Mouse (Mus musculus) hindbrain, embryonic 16.5 days (tissue): ENCODE results near the gene Zc3h12d. TPM values are rescaled to one million over a fixed set of nuclear protein-coding genes. Genes with fewer than 3 reads are reported as not detected.

Experiments used
- ATAC-seq: fragments of 200-750 bp; cut with Nextera tagmentation; 2 replicates; pipeline ENCODE4 v1.8.0; 2017; ENCODE audit warnings: moderate TSS enrichment, moderate library complexity
- H3K27ac ChIP-seq: fragments of 300-500 bp; sonication (generic); 2 replicates; pipeline ENCODE4 v1.5.1; 2014; ENCODE audit warnings: low read depth, mild to moderate bottlenecking, control low read depth, low read length, moderate library complexity
- H3K27me3 ChIP-seq: fragments of 300-500 bp; sonication (generic); replicated peaks from 2 replicates; pipeline ENCODE4 v1.6.1; 2014; ENCODE audit warnings: low read length; ENCODE audit not compliant: control insufficient read depth, insufficient read depth
- H3K36me3 ChIP-seq: fragments of 300-500 bp; sonication (generic); 2 replicates; pipeline ENCODE4 v1.6.1; 2014; ENCODE audit warnings: mild to moderate bottlenecking, low read length, moderate library complexity, mixed read lengths; ENCODE audit not compliant: control insufficient read depth, insufficient read depth
- H3K4me1 ChIP-seq: fragments of 300-500 bp; sonication (generic); 2 replicates; pipeline ENCODE4 v1.6.1; 2014; ENCODE audit warnings: low read depth, low read length; ENCODE audit not compliant: control insufficient read depth, insufficient read depth
- H3K4me2 ChIP-seq: fragments of 300-500 bp; sonication (generic); 2 replicates; pipeline ENCODE4 v1.6.1; 2014; ENCODE audit warnings: mild to moderate bottlenecking, low read length, control low read depth, moderate library complexity
- H3K4me3 ChIP-seq: fragments of 300-500 bp; sonication (generic); 2 replicates; pipeline ENCODE4 v1.5.1; 2014; ENCODE audit warnings: mild to moderate bottlenecking, low read length, control low read depth, moderate library complexity
- H3K9ac ChIP-seq: fragments of 300-500 bp; sonication (generic); 2 replicates; pipeline ENCODE4 v1.6.1; 2014; ENCODE audit warnings: low read depth, mild to moderate bottlenecking, control low read depth, low read length, moderate library complexity
- H3K9me3 ChIP-seq: fragments of 300-500 bp; sonication (generic); 2 replicates; pipeline ENCODE4 v1.6.1; 2014; ENCODE audit warnings: mild to moderate bottlenecking, low read length, moderate library complexity; ENCODE audit not compliant: control insufficient read depth
- WGBS: fragments of 180-500 bp; shearing (Covaris S2); extraction: QIAGEN DNeasy Blood & Tissue Kit; methylation state at CpG from one replicate; pipeline ENCODE4 v1.1.7; 2014; 5-methylcytosine and 5-hydroxymethylcytosine counted together
- polyA plus RNA-seq: library from polyadenylated mRNA; unstranded; fragments of >200 nt; fragmentation: Nextera tagmentation; extraction: Ambion mirVana; gene quantifications from 2 replicates; pipeline ENCODE4 v1.2.1, GENCODE M21; 2015

Zc3h12d gene
- 0.15 and 0.21 TPM in 2 replicates for polyA plus RNA-seq

DNA sequence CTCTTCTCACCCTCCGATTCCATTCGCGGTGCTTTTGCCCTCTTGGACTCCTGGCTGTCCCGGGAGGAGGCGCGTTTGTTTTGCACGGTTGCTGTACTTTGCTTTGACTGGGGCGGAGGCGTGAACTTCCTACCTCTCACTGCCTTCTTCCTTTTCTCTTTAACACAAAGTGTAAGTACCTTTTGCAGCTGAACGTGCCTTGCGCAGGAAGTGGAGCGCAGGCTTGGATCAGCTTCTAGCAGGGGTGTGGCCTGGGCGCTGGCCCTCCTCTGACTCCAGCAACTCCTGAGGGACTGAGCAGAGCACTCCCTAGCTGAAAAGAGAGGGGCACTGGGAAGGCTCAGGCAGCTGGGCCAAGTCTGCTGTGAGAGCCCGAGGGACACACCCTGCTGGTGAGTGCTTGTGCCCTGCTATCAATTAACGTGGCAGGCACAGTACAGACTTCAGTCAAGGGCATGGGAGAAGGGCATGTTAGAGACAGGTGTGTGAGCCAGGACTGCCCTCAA, at the start of gene Zc3h12d:
Zc3h12d (plus strand) TSS at position 300 of the 506 bp plus-strand sequence.
- 0 out of 2 replicates have a peak, but pooled peaks have one; percentile 17 for ATAC-seq
- peak within 1 kb of the TSS; percentile 45 for H3K4me2 ChIP-seq
- 8% methylated on average over 15 of the region's 15 CpGs for WGBS

DNA sequence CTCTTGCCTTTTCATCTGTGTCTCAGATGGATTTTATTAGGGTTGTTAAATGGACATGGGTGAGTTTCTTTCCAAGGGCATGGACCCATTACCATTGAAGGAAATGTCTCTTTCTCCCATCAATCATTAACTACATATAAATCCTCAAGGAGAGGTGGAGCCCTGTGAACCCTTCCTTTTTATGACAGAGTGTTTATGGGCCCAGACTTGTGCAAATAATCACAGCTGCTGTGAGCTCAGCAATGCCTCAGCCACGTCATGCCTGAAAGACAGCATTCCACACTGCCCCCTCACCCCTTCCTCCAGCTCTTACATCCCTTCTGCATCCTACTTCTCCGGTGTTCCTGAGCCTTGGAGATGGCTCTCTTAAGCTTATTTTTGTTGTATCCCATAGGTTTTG, 45.0 kb upstream of the Zc3h12d start:
- ATAC-seq = no peak
- H3K36me3 ChIP-seq = peaks cover 4% of the 10 kb centered on the region; the same call in 1 of the 2 replicates
- no peak overlapping the region for H3K9ac ChIP-seq
- H3K4me3 ChIP-seq = no peak overlapping the region
- H3K9me3 ChIP-seq = no peaks in the 10 kb centered on the region
- H3K27ac ChIP-seq = no peak overlapping the region
- H3K4me1 ChIP-seq = peaks cover 7% of the 10 kb centered on the region
- no peak overlapping the region for H3K4me2 ChIP-seq
- no peaks in the 10 kb centered on the region for H3K27me3 ChIP-seq
- 46% methylated on average over 2 of the region's 2 CpGs for WGBS

More for the DNA sequence above, at the start of gene Zc3h12d:
- H3K4me1 ChIP-seq = peaks cover 7% of the 10 kb centered on the region
- H3K27ac ChIP-seq = no peak within 1 kb of the TSS
- peak within 1 kb of the TSS; percentile 4; the same call in 1 of the 2 replicates for H3K9ac ChIP-seq
- no peaks in the 10 kb centered on the region for H3K9me3 ChIP-seq
- H3K36me3 ChIP-seq = no peaks in the 10 kb centered on the region
- no peaks in the 10 kb centered on the region for H3K27me3 ChIP-seq
- peak within 1 kb of the TSS; percentile 1; the same call in 1 of the 2 replicates for H3K4me3 ChIP-seq

DNA sequence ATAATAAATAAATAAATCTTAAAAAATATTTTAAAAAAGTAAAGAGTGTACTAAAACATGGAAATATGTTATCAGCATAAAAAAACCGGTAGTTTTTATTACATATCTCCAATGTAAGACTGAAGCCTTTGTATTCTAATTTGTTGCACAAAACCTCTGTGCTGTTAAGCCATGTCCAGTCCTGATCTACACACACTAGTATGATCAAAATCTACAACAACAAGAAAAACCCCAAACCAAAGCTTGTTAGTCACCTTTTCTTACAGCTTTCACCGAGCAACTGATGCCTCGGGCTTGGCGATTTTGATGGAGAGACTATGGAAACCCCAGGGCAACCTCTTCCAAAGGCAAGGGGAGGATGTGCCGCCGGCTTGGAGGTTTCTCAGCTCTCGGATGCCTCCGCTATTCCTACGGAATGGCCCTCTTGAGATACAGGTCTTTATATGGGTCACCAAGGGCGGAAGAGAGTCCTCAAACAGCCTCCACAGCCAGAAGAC, 40.0 kb upstream of the Zc3h12d start:
- peak; percentile 68 for ATAC-seq
- peaks cover 17% of the 10 kb centered on the region for H3K4me1 ChIP-seq
- H3K27ac ChIP-seq = peak overlapping the region; percentile 60; the same call in 1 of the 2 replicates
- H3K9me3 ChIP-seq = no peaks in the 10 kb centered on the region
- WGBS = 0% methylated on average over 10 of the region's 10 CpGs
- H3K4me3 ChIP-seq = peak overlapping the region; percentile 61
- H3K27me3 ChIP-seq = no peaks in the 10 kb centered on the region
- peaks cover 10% of the 10 kb centered on the region for H3K36me3 ChIP-seq
- H3K9ac ChIP-seq = peak overlapping the region; percentile 92
- peak overlapping the region; percentile 61 for H3K4me2 ChIP-seq

DNA sequence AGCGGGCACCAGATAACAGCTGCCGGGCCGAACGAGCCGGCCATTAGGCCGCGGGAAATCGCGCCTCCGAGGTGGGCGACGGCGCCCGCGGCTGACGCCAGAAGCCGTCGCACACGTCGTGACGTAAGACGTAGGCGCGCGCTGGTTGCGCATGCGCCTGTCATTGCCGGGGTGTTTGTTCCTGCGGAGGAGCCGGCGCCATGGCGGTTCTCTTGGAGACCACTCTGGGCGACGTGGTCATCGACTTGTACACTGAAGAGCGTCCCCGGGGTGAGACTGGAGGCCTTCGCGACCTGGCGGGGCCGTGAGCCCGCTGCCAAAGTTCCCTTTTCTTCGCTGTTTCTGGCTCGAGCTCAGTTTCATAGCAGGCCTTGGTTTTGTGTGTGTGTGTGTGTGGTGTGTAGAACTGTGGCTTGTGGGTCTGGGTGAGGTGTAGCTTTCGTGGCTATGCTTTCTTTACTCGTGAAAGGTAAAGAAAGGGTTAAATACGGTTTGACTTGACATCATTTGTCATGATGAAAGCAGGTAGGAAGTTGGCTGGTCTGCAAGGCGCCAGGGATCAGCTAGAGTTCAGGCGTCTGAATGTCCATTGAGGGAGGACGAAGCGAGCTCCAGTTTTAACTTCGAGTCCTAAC, 39.4 kb upstream of the Zc3h12d start, which contains the start of the genes Ginm1 and Ppil4:
Ginm1 (minus strand) TSS at position 74 of the 635 bp plus-strand sequence.
Ppil4 (plus strand) TSS at position 141 of the 635 bp plus-strand sequence.
- no peaks in the 10 kb centered on the region for H3K9me3 ChIP-seq
- H3K36me3 ChIP-seq = peaks cover 10% of the 10 kb centered on the region
- peak; percentile 95 for ATAC-seq
- peak within 1 kb of the TSS; percentile 61 for H3K4me3 ChIP-seq
- peak within 1 kb of the TSS; percentile 96 for H3K4me2 ChIP-seq
- peaks cover 17% of the 10 kb centered on the region for H3K4me1 ChIP-seq
- WGBS = under 1% methylated on average over 52 of the region's 52 CpGs
- peak within 1 kb of the TSS; percentile 60; the same call in 1 of the 2 replicates for H3K27ac ChIP-seq
- peak within 1 kb of the TSS; percentile 92 for H3K9ac ChIP-seq
- H3K27me3 ChIP-seq = no peaks in the 10 kb centered on the region

DNA sequence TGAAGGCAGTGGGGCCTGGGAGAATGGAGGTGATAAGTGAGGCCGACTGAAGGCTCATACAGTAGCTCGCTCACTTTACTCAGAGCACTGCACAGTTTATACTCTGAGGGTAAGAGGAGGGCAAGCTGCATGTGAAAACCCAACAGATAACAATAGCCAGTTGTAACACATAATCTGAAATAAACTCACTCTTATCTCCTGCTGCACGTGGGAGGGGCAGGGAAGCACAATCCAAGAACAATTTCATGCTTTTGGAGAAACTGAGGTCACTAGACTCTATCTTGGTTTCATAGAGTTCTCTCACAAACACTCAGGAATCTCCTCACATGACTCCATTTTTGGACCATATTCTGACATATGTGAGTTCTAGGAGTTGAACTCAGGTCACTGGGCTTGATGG, 31.0 kb upstream of the Zc3h12d start:
- no peak for ATAC-seq
- Histone ChIP-seq H3K9ac (no peak overlapping the region), H3K27ac (no peak overlapping the region), H3K4me3 (no peak overlapping the region), H3K9me3 (no peaks in the 10 kb centered on the region), H3K36me3 (peaks cover 42% of the 10 kb centered on the region), H3K27me3 (no peaks in the 10 kb centered on the region), H3K4me2 (no peak overlapping the region), H3K4me1 (no peaks in the 10 kb centered on the region)
- WGBS = 99% methylated on average over 3 of the region's 3 CpGs

DNA sequence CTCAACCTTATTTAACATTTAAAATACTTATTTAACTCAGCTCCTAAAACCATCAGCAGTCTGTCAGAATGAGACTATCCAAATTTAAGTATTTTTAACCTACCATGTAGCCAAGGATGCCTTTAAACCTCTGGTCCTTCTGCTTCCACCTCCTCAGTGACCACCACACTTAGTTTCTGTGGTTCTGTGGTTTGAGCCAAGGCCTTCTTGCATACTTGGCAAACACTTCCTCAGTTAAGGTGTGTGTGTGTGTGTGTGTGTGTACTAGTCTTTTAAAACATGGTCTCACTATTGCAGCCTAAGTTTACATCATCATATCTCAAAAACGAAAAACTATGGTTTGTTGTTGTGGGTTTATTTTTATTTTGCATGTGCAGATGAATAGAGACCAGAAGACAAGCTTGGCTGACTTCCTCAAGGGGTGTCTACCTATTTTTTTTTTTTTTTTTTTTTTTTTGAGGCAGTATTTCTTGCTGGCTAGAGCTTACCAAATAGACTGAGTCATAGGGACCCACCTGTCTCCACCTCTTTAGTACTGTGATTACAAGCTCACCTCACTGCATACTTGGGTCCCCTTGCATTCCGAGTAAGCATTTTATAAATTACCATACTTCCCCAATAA, 29.6 kb upstream of the Zc3h12d start:
- WGBS = 97% methylated on average over 2 of the region's 2 CpGs
- Histone ChIP-seq H3K4me3 (no peak overlapping the region), H3K4me2 (no peak overlapping the region), H3K27ac (no peak overlapping the region), H3K9me3 (no peaks in the 10 kb centered on the region), H3K27me3 (no peaks in the 10 kb centered on the region), H3K9ac (no peak overlapping the region), H3K4me1 (no peaks in the 10 kb centered on the region), H3K36me3 (peaks cover 40% of the 10 kb centered on the region)
- no peak for ATAC-seq

DNA sequence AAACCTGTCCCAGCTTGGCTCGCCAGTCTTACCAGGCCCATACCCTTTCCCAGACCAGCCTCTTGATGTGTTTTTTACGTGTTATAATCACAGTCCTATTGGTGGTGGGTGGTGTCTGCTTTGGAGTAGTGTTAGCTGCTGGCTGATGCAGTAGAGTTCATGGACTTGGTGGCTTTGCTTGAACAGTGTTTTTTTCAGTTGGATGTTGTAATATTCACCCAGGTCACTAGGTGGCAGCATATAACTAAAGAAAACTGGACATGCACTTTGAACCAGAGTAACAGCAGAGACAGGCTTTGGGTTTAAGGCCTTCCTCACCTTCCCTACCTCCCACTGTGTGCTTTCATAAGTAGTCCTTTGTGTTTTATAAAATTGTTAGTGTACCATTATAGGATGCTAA, 22.3 kb upstream of the Zc3h12d start:
- Histone ChIP-seq H3K4me2 (no peak overlapping the region), H3K9me3 (no peaks in the 10 kb centered on the region), H3K36me3 (peaks cover 29% of the 10 kb centered on the region), H3K27me3 (no peaks in the 10 kb centered on the region), H3K4me1 (no peaks in the 10 kb centered on the region), H3K9ac (no peak overlapping the region), H3K4me3 (no peak overlapping the region), H3K27ac (no peak overlapping the region)
- 49% methylated on average over 2 of the region's 2 CpGs for WGBS
- ATAC-seq = peak; percentile 52

DNA sequence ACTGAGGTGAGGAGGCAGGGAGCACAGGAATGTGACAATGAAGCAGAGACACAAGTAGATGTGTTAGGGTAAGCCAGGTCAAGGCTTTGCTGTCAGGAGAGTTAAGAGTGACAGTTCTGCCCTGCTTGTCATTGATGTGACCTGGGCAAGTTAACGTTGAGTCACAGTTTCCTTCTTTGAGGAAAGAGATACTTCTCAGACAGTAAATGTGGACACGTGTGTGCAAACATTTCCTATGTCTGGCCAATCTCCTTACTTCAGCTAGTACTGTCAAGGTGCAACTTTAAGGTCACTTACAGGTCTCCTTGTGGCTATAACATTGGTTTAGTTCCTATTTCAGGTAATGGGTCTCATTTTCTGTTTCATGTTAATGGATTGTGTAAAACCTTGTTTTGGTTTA, 15.8 kb upstream of the Zc3h12d start:
- H3K4me2 ChIP-seq = no peak overlapping the region
- 82% methylated on average over 2 of the region's 2 CpGs for WGBS
- H3K27ac ChIP-seq = no peak overlapping the region
- H3K36me3 ChIP-seq = peaks cover 14% of the 10 kb centered on the region
- no peaks in the 10 kb centered on the region for H3K27me3 ChIP-seq
- no peak for ATAC-seq
- H3K9ac ChIP-seq = no peak overlapping the region
- no peaks in the 10 kb centered on the region for H3K9me3 ChIP-seq
- no peak overlapping the region for H3K4me3 ChIP-seq
- H3K4me1 ChIP-seq = no peaks in the 10 kb centered on the region

DNA sequence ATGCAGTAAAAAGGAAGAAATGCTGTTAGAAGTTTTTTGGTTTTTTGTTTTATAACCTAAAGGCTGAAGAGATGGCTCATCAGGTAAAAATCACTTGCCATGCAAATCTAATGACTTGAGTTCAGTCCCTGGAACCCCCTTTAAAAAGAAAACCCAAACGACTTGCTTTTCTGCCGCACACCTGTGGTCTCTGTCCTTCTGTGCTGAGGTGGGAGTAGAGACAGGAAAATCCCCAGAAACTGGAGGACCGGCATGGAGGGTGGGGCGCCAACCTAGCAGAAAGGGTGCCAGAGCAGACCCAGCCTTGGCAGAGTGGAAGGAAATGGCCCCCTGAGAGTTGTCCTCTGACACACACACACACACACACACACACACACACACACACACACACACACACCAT, 13.6 kb upstream of the Zc3h12d start:
- 92% methylated on average over 4 of the region's 4 CpGs for WGBS
- no peaks in the 10 kb centered on the region for H3K4me1 ChIP-seq

More for the DNA sequence above, 13.6 kb upstream of the Zc3h12d start:
- ATAC-seq = no peak
- Histone ChIP-seq H3K4me3 (no peak overlapping the region), H3K9me3 (no peaks in the 10 kb centered on the region), H3K27me3 (no peaks in the 10 kb centered on the region), H3K36me3 (peaks cover 23% of the 10 kb centered on the region), H3K9ac (no peak overlapping the region), H3K27ac (no peak overlapping the region), H3K4me2 (no peak overlapping the region)
